In the genomic region with DNA sequence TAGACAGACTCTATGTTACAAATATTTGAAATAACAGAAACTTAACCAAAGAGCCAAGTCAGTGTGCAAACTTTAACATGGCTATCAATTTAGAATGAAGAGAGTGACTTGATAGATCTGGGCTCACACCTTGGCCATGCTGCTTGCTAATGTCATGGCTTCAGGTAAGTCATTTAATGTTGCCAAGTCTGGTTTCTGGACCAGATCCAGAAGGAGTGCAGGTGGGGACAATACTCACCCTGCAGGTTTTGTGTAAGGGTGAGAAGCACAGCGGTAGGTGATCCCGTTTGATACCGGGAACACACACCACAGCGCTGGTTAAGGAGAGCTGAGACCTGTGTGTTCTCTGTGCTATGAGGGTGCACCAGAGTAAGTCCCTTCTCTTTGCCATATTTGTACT, we compare ENCODE assay signal across 27 mouse cellular contexts.
DNase-seq lines count a peak whose midpoint lies in the region; ATAC-seq and TF ChIP-seq lines count a peak whose summit lies in the region.
"Had no signal": no experiment of that assay in that cellular context is flagged by ENCODE, and none has a peak within 500 bp of the region (broad histone marks: within the 10 kb centered on the region; RNA-seq: fewer than 3 reads in every experiment).

No protein-coding gene starts in this region.

- H3K9ac ChIP-seq in embryonic facial prominence, embryonic 14.5 days (ENCODE audit: low read depth, low read length) = no peak overlapping the region
- no peak overlapping the region for H3K9ac ChIP-seq in stomach, postnatal 0 days (ENCODE audit: low read length)
- H3K9ac ChIP-seq: embryonic facial prominence, embryonic 13.5 days; forebrain, embryonic 12.5 days had no signal

- no peak overlapping the region for H3K4me2 ChIP-seq in embryonic facial prominence, embryonic 14.5 days (ENCODE audit: low read depth, low read length)
- H3K4me2 ChIP-seq in stomach, postnatal 0 days (replicated peaks; ENCODE audit: low read depth) = no peak overlapping the region
- H3K4me2 ChIP-seq: embryonic facial prominence, embryonic 13.5 days; forebrain, embryonic 12.5 days had no signal

- H3K9me3 ChIP-seq in embryonic facial prominence, embryonic 14.5 days (ENCODE audit: control insufficient read depth, low read length) = no peaks in the 10 kb centered on the region
- no peaks in the 10 kb centered on the region for H3K9me3 ChIP-seq in embryonic facial prominence, embryonic 10.5 days
- no peaks in the 10 kb centered on the region for H3K9me3 ChIP-seq in stomach, postnatal 0 days (ENCODE audit: control insufficient read depth, low read length)
- H3K9me3 ChIP-seq: embryonic facial prominence, embryonic 13.5 days; forebrain, embryonic 10.5 days; forebrain, embryonic 12.5 days had no signal

- no peaks in the 10 kb centered on the region for H3K36me3 ChIP-seq in embryonic facial prominence, embryonic 14.5 days (ENCODE audit: control insufficient read depth, insufficient read depth, low read length)
- no peaks in the 10 kb centered on the region for H3K36me3 ChIP-seq in embryonic facial prominence, embryonic 10.5 days (replicated peaks)
- no peaks in the 10 kb centered on the region for H3K36me3 ChIP-seq in kidney, adult 2 months (ENCODE audit: control insufficient read depth, insufficient read depth, low read length)
- no peaks in the 10 kb centered on the region for H3K36me3 ChIP-seq in stomach, postnatal 0 days (ENCODE audit: control insufficient read depth, insufficient read depth, low read length)
- H3K36me3 ChIP-seq: embryonic facial prominence, embryonic 13.5 days; forebrain, embryonic 10.5 days; forebrain, embryonic 12.5 days; G1E had no signal

- H3K4me3 ChIP-seq in embryonic facial prominence, embryonic 14.5 days (ENCODE audit: low read depth, low read length) = no peak overlapping the region
- no peak overlapping the region for H3K4me3 ChIP-seq in embryonic facial prominence, embryonic 10.5 days
- H3K4me3 ChIP-seq in kidney, adult 2 months (ENCODE audit: insufficient read depth, low read depth, low read length) = no peak overlapping the region
- no peak overlapping the region for H3K4me3 ChIP-seq in lung, adult 2 months (replicated peaks; ENCODE audit: extremely low read depth, low read depth, low read length)
- no peak overlapping the region for H3K4me3 ChIP-seq in stomach, postnatal 0 days (ENCODE audit: low read depth, low read length)
- H3K4me3 ChIP-seq in layer of hippocampus, adult 2 months = no peak overlapping the region
- H3K4me3 ChIP-seq: embryonic facial prominence, embryonic 13.5 days; forebrain, embryonic 10.5 days; forebrain, embryonic 12.5 days had no signal

- no peaks in the 10 kb centered on the region for H3K27me3 ChIP-seq in embryonic facial prominence, embryonic 14.5 days (replicated peaks; ENCODE audit: control insufficient read depth, insufficient read depth, low read length)
- no peaks in the 10 kb centered on the region for H3K27me3 ChIP-seq in embryonic facial prominence, embryonic 10.5 days (replicated peaks; ENCODE audit: low read depth, poor library complexity, severe bottlenecking)
- H3K27me3 ChIP-seq in kidney, adult 2 months (replicated peaks; ENCODE audit: control insufficient read depth, insufficient read depth, low read length) = no peaks in the 10 kb centered on the region; the same call in 1 of the 2 replicates
- no peaks in the 10 kb centered on the region for H3K27me3 ChIP-seq in stomach, postnatal 0 days (ENCODE audit: control insufficient read depth, insufficient read depth, low read length)
- H3K27me3 ChIP-seq: CH12.LX; embryonic facial prominence, embryonic 13.5 days; Patski had no signal

- H3K27ac ChIP-seq in embryonic facial prominence, embryonic 14.5 days (replicated peaks; ENCODE audit: low read depth, low read length) = no peak overlapping the region
- H3K27ac ChIP-seq in embryonic facial prominence, embryonic 10.5 days (replicated peaks) = no peak overlapping the region
- H3K27ac ChIP-seq in kidney, adult 2 months (ENCODE audit: insufficient read depth, low read depth, low read length) = no peak overlapping the region
- H3K27ac ChIP-seq in stomach, postnatal 0 days (replicated peaks) = no peak overlapping the region
- H3K27ac ChIP-seq in layer of hippocampus, adult 2 months = no peak overlapping the region
- H3K27ac ChIP-seq: embryonic facial prominence, embryonic 13.5 days; forebrain, embryonic 10.5 days; forebrain, embryonic 12.5 days had no signal

- no peak for DNase-seq in embryonic facial prominence, embryonic 14.5 days (ENCODE audit: low spot score)
- no peak for DNase-seq in embryonic facial prominence, embryonic 10.5 days (ENCODE audit: low spot score)
- peak; percentile 21 for DNase-seq in kidney, adult 2 months
- no peak for DNase-seq in kidney, adult 18-20 months
- peak; percentile 24 for DNase-seq in lung, postnatal 36 days
- no peak for DNase-seq in lung, adult 2 months
- DNase-seq in stomach, postnatal 0 days (ENCODE audit: low spot score) = peak; percentile 42
- DNase-seq in layer of hippocampus, adult 2 months (ENCODE audit: low spot score in 2 of 2) = no peak
- DNase-seq: adrenal gland, adult 8-10 months; adrenal gland, postnatal 14 days; adrenal gland, postnatal 36 days; B cell, adult 2 months; cerebellum, adult 11-12 months; cerebellum, adult 2 months; cerebellum, adult 9-10 months; cerebellum, postnatal 10 days; cerebellum, postnatal 25 days had no signal

- ATAC-seq in embryonic facial prominence, embryonic 14.5 days (ENCODE audit: low read depth) = 0 out of 2 replicates have a peak, but pooled peaks have one; percentile 47
- peak; percentile 45; the same call in 1 of the 2 replicates for ATAC-seq in stomach, postnatal 0 days (ENCODE audit: low FRiP score, low TSS enrichment)
- ATAC-seq: activated CD4-positive, CD25-positive, alpha-beta regulatory T cell, adult 4 months; CD4-positive, CD25-positive, alpha-beta regulatory T cell, adult 4 months; forebrain, embryonic 14.5 days; forebrain, embryonic 16.5 days; Patski had no signal

- no peak for TF ChIP-seq CTCF in kidney, adult 2 months (conservative IDR thresholded peaks at IDR 0.05; ENCODE audit: insufficient read depth, insufficient read length, low read depth, low read length)
- no peak for TF ChIP-seq CTCF in lung, adult 2 months (IDR thresholded peaks at IDR 0.05; ENCODE audit: insufficient read depth, low read length)
- TF ChIP-seq CTCF in stomach, postnatal 0 days (IDR thresholded peaks at IDR 0.05; ENCODE audit: low read depth) = no peak
- TF ChIP-seq CTCF in layer of hippocampus, adult 2 months (conservative IDR thresholded peaks at IDR 0.05) = no peak

- no peak for TF ChIP-seq POLR2A in kidney, adult 2 months (IDR thresholded peaks at IDR 0.05; ENCODE audit: low read depth, low read length)
- TF ChIP-seq POLR2A in lung, adult 2 months (IDR thresholded peaks at IDR 0.05; ENCODE audit: borderline replicate concordance, extremely low read depth, low read depth, low read length) = no peak

- WGBS in embryonic facial prominence, embryonic 14.5 days = 85% methylated on average over 4 of the region's 4 CpGs
- 94% methylated on average over 4 of the region's 4 CpGs for WGBS in embryonic facial prominence, embryonic 10.5 days
- WGBS in kidney, adult 2 months = 70% methylated on average over 4 of the region's 4 CpGs
- 88% methylated on average over 4 of the region's 4 CpGs for WGBS in lung, adult 2 months
- 62% methylated on average over 4 of the region's 4 CpGs for WGBS in stomach, postnatal 0 days

- TF ChIP-seq EP300 in stomach, postnatal 0 days (optimal IDR thresholded peaks at IDR 0.05) = no peak

- H3K4me1 ChIP-seq in embryonic facial prominence, embryonic 14.5 days (ENCODE audit: control insufficient read depth, insufficient read depth, low read length) = no peaks in the 10 kb centered on the region
- H3K4me1 ChIP-seq in embryonic facial prominence, embryonic 10.5 days = peaks cover 32% of the 10 kb centered on the region
- peaks cover 7% of the 10 kb centered on the region; the same call in 1 of the 2 replicates for H3K4me1 ChIP-seq in kidney, adult 2 months (ENCODE audit: control insufficient read depth, insufficient read depth, low read length)
- H3K4me1 ChIP-seq in lung, adult 2 months (ENCODE audit: control insufficient read depth, insufficient read depth, low read length) = no peaks in the 10 kb centered on the region; the same call in 1 of the 2 replicates
- H3K4me1 ChIP-seq in stomach, postnatal 0 days (replicated peaks; ENCODE audit: control insufficient read depth, insufficient read depth) = no peaks in the 10 kb centered on the region

Comparison
In these comparisons a context has a peak if more than half of its experiments do, and no peak if none do; other contexts are left out.
1. DNase-seq: peak in kidney, adult 2 months (single experiment), lung, postnatal 36 days (single experiment) and stomach, postnatal 0 days (single experiment); none in embryonic facial prominence, embryonic 14.5 days (single experiment), embryonic facial prominence, embryonic 10.5 days (single experiment), kidney, adult 18-20 months (single experiment), lung, adult 2 months (single experiment) and layer of hippocampus, adult 2 months (0 of 2).